Mouse (Mus musculus) liver (tissue): ENCODE measurements around the gene Tspan9.

ENCODE experiments used
- DNase-seq: peaks from one replicate; pipeline ENCODE4 v3.0.0-alpha.2; 2020; ENCODE audit warnings: mixed read lengths

The Tspan9 gene

DNA sequence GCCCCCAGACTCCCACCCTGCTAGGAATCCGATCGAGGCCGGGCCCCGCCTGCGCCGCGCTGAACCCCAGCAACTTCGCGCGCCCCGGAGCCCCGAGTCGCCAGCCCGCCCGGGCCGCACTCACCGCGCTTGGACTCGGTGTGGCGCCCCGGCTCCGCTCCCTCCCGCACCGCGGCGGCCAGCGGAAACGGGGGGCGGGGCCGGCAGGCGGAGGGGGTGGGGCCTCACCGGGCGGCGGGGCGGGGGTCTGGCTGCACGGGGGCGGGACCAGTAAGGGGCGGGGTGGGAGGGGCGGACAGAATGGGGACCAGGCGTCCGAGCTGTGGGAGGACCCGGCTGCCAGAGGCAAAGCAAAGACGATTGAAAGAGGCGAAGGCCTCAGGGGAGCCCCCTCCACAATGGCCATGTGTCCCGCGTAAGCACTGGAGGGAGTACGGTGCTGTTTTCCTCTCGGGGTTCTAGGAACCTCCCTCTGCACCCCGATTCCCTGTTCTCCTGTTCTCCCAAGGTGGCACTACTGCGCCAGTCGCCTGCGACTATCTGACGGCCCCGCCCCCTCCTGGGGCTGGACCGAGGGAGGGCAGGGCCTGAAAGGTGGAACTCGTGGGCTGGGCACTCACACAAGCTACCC is at the start of gene Tspan9:
TSS of gene Tspan9 (minus strand) at position 205 of the 631 bp plus-strand sequence.
- DNase-seq: peak; percentile 79

DNA sequence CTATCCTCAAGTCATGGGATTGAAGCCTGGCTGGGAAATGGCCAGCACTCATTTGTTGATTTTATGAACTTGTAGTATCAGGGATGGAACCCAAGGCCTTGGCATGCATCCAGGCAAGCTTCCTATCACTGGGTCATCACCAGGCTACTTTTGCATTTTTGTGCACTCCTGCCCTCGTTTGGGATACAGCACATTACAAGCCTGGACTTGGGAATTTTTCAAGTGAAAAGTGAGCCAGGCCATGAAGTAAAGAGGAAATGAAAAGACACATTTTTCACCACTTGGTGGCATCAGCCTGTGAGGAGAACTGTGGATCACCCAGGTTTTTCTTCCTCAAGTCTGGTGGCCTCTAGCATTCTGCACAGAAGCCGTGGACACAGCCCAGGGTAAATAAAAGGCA is 40.1 kb upstream of the Tspan9 start:
- no peak for DNase-seq

DNA sequence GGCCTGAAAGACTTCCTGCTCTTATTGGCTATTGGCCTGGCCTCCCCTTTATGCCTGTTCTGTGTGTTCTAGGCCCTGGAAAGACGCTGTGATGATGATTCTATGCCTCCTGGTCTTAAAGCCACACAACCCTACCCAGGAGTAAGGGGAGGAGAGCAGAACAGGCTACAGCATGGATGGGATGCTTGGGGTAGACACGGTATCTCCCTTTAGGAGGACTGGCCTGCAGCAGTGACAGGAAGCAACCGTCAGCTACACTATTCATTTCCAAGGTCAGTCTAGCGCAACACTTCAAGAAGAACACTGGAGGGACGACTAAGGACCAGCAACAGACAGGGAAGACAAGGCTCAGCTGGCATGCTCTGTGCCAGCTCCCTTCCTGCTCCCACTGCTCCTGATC is 37.8 kb upstream of the Tspan9 start:
- no peak for DNase-seq

GRCm38 (mm10) chr6:128179651-128180050 is 36.3 kb upstream of the Tspan9 start:
- DNase-seq: no peak

GRCm38 (mm10) chr6:128179247-128179646 is 35.9 kb upstream of the Tspan9 start:
- no peak for DNase-seq

DNA sequence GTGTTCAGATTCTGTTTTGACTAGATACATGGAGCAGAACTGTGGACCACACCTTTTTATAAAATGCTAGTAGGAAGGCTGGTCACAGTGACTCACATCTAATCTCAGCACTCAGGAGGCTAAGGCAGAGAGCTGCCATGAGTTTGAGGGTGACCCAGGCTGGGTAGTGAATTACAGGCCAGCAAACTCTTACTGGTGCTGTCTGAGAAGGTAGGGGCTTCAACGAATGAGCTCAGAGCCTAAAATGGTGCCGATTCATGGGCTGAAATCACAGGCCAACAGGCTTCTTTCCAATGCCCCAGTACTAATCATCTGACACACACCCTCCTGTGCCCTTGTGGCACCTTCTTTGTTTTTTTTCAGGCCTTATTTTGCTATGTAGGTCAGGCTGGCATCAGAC is 35.3 kb upstream of the Tspan9 start:
- DNase-seq: no peak

GRCm38 (mm10) chr6:128168785-128169679 is 25.6 kb upstream of the Tspan9 start:
- DNase-seq: no peak

DNA sequence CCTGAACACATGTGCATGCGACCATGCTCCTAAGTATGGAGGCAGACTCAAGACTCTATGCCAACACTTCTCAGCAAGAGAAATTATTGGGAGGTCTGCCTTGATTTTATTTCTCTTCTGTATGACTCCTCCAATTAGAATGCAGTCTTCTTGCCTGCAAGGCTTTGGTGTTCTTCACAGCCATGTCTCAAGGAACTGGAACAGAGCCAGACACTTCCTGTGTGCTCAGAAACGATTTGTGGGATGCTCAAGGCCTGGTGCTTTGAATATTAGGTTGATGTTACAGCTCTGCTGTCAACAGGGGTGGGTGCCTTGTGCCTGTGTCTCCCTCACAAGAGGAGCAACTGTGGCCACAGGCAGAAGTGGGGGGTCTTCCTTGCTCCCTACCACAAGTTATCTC is 22.2 kb upstream of the Tspan9 start:
- no peak for DNase-seq

DNA sequence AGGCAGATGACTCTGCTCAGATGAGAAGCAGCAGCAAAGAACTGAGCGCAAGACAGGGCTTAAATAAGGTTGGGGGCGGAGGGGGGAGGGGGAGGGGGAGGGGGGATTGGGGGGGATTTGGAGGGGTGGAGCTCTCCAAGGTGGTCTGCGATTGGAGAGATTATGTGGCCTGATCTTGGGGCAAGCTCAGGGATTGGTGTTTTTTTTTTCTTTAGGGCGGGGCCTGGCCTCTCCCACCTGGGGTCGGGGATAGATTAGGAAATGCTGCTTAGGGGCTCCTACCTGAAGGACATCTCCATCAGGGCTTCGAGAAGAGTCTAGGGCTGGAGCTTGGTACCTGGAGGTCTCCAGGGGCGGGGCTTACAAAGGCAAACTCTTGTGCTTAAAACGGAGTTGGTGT is 21.2 kb upstream of the Tspan9 start:
- no peak for DNase-seq

- no peak for DNase-seq
Measured at GRCm38 (mm10) chr6:128159092-128159491, 15.7 kb upstream of the Tspan9 start.

DNA sequence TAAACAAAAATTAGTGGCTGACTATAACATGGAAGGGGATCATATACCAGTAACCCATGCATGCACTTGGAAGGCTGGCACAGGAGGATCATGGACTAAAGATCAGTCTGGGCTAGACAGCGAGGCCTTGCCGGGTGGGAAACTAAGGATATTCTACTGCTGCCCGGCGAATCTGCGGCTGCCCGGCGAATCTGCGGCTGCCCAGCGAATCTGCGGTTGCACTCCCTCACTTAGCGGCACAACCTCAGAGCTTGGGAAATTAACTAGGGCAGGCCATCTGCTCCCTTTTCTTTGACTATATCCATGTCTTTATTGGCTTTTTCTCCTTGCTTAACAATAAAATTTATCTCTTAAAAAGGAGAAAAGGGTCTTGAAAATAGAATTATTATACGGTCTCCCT is 14.6 kb upstream of the Tspan9 start:
- DNase-seq: no peak

DNA sequence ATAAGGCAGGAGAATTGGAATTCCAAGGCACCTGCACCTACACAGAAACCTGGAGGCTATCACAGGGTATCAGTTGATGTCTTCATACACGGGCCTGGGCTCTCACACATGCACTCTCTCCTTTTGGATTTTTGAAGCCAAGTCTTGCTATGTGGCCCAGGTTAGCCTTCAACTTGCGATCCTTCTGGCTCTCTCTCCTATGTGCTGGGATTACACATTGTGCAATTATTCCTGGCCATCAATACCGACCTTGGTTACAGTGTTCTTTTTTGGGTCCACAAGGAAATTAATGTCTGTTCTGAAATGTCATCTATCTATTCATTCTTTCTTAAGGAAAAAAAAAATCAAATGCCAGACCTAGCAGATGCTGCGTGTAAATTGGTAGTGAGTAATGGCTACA is 13.1 kb upstream of the Tspan9 start:
- DNase-seq: no peak

GRCm38 (mm10) chr6:128155935-128156334 is 12.5 kb upstream of the Tspan9 start:
- no peak for DNase-seq

- no peak for DNase-seq
Measured at GRCm38 (mm10) chr6:128145765-128146164, 2.4 kb upstream of the Tspan9 start.

DNA sequence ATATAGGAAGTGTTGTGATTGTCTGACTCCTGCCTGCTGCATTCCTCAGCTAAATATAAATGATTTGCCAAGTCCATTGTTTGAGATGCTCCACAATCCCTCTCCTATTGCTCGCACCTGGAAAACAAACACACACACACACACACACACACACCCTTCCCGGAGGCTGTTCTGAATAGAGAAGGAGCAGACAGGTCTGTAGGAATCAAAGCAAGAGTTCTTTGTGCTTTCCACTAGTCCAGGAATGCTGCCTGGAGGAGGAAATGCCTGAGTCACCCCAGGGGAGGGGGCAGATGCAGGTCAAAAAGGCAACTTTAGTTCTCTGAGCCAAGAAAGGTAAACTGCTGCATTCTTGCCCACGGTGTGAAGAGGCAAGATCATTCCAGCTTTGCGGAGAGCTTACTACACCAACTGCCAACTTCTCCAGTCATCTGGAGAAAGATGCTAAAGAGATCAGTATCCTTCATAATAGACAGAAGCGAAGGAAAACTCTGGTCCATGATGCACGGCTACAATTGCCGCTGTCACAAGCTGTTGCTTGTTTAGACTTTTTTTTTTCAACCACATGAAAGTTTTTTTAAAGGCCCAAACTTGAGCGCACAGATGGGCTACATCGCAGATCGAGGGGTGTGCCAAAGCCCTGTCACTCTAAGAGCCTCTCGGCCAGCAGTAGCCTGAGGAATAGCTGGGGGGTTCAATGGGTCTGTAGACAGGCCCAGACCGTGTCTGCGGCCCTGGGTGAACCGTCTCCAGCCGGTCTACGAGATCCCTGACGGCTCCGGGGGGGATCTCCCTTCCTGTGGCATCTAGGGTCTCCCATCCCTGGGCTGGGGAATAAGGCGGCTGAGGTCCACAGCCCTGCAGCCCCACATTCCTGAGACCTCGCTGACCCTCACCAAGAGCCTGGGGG is 770 bp downstream of the Tspan9 start:
- DNase-seq: no peak

DNA sequence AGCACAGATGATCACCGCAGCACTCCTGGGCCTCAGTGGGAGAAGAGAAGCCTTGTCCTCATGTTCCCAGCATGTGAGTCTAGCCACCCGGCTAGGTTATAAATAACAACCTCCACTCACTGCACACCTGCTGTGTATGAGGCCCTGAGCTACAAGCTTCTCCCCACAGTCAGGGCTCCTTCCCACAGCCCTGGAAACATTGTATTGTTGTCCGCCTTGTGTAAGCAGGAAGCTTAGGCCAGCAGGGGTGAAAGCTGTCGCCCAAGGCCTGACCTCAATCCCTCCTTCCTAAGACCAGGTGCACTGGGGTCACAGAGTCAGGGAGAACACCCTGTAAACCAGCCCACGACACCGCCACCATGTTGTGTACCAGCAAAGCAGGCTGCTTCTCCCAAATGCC is 2.7 kb downstream of the Tspan9 start:
- DNase-seq: no peak

DNA sequence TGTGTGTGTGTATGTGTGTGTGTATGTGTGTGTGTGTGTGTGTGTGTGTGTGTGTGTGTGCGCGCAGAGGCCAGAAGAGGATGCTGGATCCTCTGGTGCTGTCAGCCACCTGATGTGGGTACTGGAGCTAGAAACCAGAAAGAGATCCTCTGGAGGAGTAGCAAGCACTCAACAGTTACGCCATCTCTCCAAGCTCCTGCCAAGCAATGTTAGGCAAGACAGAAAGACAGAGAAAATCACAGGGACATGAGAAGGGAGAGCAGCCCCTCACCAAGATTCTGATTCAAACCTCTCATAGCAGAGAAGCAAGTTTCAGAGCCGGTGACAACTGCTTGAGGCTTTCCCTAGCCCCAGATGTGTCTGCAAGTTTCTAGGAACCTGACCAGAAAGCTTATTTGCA is 5.5 kb downstream of the Tspan9 start:
- DNase-seq: no peak

DNA sequence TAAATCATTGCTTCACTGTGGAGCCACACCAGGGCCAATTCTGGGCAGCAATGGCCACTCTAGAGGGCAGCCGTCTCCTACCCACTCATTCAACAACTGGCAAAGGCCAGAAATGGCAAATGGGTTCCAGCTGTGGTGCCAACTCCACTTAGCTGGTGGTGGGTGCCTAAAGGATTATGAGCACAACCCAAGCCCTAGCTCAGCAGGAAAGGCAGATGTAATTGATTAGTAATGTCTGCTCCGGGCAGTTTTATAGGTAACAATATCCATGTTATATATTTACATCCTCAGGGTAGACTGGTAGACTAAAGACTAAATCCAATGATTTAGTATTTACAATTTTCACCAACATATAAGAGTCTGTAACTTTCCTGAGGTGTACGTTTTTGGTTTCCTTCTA is 6.7 kb downstream of the Tspan9 start:
- DNase-seq: no peak

DNA sequence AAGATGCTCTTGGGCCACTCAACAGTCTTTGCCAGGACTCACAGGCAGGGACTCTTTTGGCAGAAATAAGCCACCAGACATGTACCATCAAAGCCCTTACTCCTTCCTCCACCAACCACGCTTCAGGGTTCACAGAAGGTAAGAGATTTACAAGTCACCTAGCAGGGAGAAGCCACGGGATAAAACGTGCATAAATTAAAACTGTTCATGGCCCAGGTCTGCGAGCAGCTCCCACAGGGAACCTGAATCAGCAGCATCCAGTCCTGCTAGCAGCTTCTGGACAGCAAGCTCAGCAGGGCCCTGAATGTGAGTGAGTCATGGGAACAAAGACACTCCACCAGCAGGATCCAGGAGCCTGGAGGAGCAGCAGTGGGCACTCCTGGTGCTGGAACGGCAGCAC is 7.9 kb downstream of the Tspan9 start:
- no peak for DNase-seq

DNA sequence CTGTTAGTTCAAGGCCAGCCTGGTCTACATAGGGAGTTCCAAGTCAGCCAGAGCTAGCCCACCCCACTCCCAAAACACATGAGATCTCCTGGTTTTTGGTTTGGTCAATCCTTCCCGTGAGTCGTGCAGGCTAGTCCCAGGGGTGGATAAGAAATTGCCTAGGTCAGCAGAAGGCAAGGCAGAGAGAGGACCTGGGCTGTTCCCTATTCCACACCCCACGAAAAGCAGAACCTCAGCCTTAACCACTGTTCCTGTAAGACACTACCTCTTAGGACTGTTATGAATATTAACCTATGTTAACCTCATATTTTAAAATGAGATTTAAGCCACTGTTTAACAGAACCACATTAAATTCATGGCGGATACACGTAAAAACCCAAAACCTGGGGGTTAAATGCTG is 8.4 kb downstream of the Tspan9 start:
- peak; percentile 2 for DNase-seq

DNA sequence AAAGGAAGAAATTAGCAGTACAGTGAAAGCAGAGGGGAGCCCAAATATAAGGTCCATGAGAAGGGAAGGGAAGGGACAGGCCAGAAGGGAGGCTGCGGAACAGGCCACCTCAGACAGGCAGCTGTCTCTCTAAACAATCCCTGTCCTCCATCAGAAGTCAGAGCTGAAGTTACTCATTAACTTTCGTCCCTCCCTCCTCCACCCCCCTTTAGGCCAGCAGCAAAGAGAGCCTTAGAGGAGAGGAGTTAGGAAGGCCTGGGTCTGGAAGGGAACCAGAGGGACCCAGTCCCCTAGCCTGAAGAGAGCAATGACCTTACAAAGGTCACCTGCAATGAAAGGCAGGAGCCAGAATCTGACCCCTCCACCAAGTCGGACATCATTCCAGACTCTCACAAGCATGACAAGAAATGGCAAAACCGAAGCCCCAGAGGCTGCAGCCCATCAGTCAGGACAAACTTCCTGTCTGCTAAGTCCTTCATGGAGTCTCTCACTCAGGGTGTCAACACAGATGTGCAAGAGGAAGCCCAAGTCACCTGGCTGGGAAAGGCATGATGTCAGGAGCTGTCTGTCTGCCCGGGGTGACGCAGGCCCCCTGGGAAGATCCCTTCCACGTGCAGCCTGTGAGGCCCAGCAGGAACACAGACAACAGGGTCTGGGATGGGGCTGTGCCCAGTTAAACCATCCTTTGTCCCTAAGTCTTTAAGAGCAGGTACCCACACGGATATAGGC is 9.0 kb downstream of the Tspan9 start:
- DNase-seq: peak; percentile 21

DNA sequence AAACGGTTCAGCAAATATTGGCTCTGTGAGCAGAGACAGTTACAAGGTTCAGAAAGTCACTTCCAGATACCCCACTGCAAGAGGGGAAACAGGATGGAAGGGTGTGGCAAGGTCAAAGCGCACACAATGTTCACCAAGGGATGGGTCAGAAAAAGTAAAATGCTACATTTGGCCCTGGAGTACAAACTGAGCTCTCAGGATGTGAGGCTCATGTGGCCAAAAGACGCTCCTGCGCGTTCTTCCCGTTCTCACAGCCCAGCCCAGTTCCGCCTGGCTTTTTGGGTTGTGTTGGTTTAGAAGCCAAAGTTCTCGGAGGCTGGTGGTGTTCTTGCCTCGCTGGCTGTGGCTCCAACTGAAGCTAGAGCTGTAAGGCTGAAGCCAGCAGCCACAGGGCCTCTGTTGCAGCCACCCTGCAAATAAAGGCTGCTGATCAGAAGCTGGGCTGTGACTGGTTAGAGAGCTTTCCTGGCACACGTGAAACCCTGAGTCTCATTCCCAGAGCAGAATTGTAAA is 9.7 kb downstream of the Tspan9 start:
- no peak for DNase-seq
